Mouse (Mus musculus) left cerebral cortex, adult 2 months (tissue): ENCODE results near the gene Olfml1. TPM values are rescaled to one million over a fixed set of nuclear protein-coding genes. Genes with fewer than 3 reads are reported as not detected.
A peak's percentile ranks its signal among the peaks of the same experiment; 100 is the strongest.

Experiments used
- DNase-seq, 2 experiments: peaks; one replicate each; pipeline ENCODE4 v3.0.0; 2021 to 2022; ENCODE audit warnings: low spot score in 2 of 2, mixed read lengths in 1 of 2; ENCODE audit errors: extremely low spot score in 1 of 2
- H3K27ac ChIP-seq: fragments of 200-600 bp; 2 replicates; pipeline ENCODE4 v1.8.1; 2022
- H3K4me3 ChIP-seq: fragments of 200-600 bp; 2 replicates; pipeline ENCODE4 v1.8.1; 2022
- CTCF ChIP-seq: fragments of 200-600 bp; IDR thresholded peaks from 2 replicates; pipeline ENCODE4 v1.8.1; 2022; ENCODE audit warnings: antibody characterized with exemption, mild to moderate bottlenecking, moderate library complexity
- intact Hi-C: fragments of 180-260 bp; cut with DNase I; formaldehyde crosslinking; loops from one replicate; pipeline ENCODE4 v1.15.1; 2025
- total RNA-seq, 2 experiments: library from RNA; stranded (reverse); gene quantifications; 2 replicates each; pipeline ENCODE4 v1.2.3; 2021

Gene Olfml1
- total RNA-seq, 2 experiments from 2014 or later: 8.3 to 9.2 TPM

DNA sequence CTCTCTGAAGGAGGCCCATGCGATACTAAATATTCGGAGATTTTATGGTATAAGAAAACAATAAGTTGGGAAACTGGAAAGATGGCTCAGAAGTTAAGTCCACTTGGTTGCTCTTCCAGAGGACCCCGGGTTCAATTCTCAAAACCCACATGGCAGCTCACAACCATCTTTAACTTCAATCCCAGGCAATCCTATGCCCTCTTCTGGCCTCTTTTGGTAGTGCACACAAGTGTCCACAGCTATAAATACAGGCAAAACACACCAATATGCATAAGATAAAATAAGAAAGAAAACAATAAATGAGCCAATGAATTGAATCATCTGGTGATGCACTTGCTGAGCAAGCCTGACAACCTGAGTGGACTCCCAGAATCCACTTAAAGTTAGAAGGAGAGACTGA lies 11.3 kb upstream of the Olfml1 start:
- DNase-seq: no peak
- intact Hi-C loops: no loop called here
- H3K27ac ChIP-seq: no peak overlapping the region
- no peak overlapping the region for H3K4me3 ChIP-seq
- peak; percentile 48 for TF ChIP-seq CTCF

DNA sequence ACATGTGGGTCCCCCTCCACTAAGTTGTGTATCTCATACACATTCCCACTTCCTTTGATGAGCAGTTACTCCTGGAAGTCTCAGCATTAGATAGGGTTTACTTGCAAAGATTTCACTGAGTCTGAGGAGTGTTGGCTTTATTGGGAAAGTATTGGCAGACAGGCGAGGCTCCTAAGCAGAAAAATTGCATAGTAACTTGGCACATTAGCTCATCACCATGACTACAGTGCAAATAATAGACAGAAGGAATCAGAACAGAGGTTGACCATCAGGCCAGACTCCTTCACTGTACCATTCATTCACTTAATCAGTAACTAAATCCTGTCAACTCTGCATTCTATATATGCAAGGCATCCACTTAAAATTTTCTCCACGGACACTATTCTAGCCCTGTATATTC lies 6.6 kb upstream of the Olfml1 start:
- Histone ChIP-seq H3K4me3 (no peak overlapping the region), H3K27ac (no peak overlapping the region)
- intact Hi-C loops: no loop called here
- no peak for TF ChIP-seq CTCF
- no peak for DNase-seq

DNA sequence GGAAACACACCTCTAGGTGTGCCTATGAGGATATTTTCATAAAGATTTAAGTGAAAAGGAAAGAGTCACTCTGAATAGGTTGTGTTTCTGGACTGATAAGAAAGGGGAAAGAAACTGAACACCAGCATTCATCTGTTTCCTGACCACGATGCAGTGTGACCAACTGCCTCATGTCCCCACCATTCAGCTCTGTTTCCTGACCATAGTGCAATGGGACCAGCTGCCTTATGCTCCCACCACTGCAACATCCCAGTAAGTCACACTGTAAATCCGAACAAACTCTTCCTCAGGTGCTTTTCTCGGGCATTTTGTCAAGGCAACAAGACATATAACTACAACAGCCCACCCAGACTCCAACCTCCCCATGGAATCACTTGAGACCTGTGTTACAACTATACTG lies 5.7 kb upstream of the Olfml1 start:
- intact Hi-C loops: no loop called here
- Histone ChIP-seq H3K27ac (no peak overlapping the region), H3K4me3 (no peak overlapping the region)
- DNase-seq: no peak
- TF ChIP-seq CTCF: no peak

GRCm38 (mm10) chr7:107563727-107564126 lies 3.5 kb upstream of the Olfml1 start:
- Histone ChIP-seq H3K27ac (no peak overlapping the region), H3K4me3 (no peak overlapping the region)
- no peak for DNase-seq
- no peak for TF ChIP-seq CTCF
- intact Hi-C loops: no loop called here

GRCm38 (mm10) chr7:107567674-107568073 lies 428 bp downstream of the Olfml1 start:
- peak overlapping the region; percentile 33 for H3K4me3 ChIP-seq

GRCm38 (mm10) chr7:107568971-107569370 lies 1.7 kb downstream of the Olfml1 start:
- no peak for TF ChIP-seq CTCF

More at GRCm38 (mm10) chr7:107567674-107568073, 428 bp downstream of the Olfml1 start:
- peak overlapping the region; percentile 64 for H3K27ac ChIP-seq
- TF ChIP-seq CTCF: no peak
- DNase-seq: no peak
- intact Hi-C loops: no loop called here

GRCm38 (mm10) chr7:107573856-107574255 lies 6.6 kb downstream of the Olfml1 start:
- TF ChIP-seq CTCF: no peak; the same call in 1 of the 2 replicates
- no peak for DNase-seq
- Histone ChIP-seq H3K4me3 (no peak overlapping the region), H3K27ac (no peak overlapping the region)
- intact Hi-C loops: no loop called here

More at GRCm38 (mm10) chr7:107568971-107569370, 1.7 kb downstream of the Olfml1 start:
- no peak overlapping the region for H3K4me3 ChIP-seq
- intact Hi-C loops: no loop called here
- DNase-seq: no peak
- H3K27ac ChIP-seq: no peak overlapping the region

DNA sequence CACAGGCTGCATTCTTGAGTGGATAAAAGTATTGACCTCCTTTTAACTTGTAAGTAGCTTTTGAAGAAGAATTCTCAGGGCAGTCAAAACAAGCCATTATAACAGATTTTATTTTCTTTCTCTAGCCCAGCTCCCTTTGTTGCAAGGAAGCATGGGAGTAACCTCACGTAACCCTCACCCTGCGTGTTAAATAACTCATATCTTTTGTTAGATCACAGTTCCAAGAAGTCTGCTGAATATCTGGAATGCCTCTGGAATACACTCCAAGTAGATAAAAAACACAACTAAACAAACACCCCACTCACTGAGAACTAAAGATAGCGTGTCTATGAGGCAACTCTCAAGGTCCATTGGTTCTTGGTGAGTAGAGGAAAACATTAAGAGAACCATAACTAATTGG lies 7.0 kb downstream of the Olfml1 start:
- Histone ChIP-seq H3K27ac (no peak overlapping the region), H3K4me3 (no peak overlapping the region)
- TF ChIP-seq CTCF: no peak
- DNase-seq: no peak
- intact Hi-C loops: no loop called here

GRCm38 (mm10) chr7:107592641-107593040 lies 25.4 kb downstream of the Olfml1 start:
- no peak for TF ChIP-seq CTCF
- intact Hi-C loops: no loop called here
- no peak overlapping the region for H3K27ac ChIP-seq
- DNase-seq: peak in 1 of 2 experiments; percentile 11
- no peak overlapping the region for H3K4me3 ChIP-seq

GRCm38 (mm10) chr7:107593904-107594303 lies 26.7 kb downstream of the Olfml1 start:
- no peak for DNase-seq
- no peak for TF ChIP-seq CTCF
- intact Hi-C loops: no loop called here
- Histone ChIP-seq H3K27ac (peak overlapping the region; percentile 64; the same call in 1 of the 2 replicates), H3K4me3 (no peak overlapping the region)

- Histone ChIP-seq H3K27ac (peak overlapping the region; percentile 64), H3K4me3 (peak overlapping the region; percentile 55)
- TF ChIP-seq CTCF: peak; percentile 66
- intact Hi-C loops: no loop called here
- DNase-seq: peak; percentile 25 to 32
Measured at GRCm38 (mm10) chr7:107594325-107594856, 27.1 kb downstream of the Olfml1 start.

GRCm38 (mm10) chr7:107594857-107595402 lies 27.7 kb downstream of the Olfml1 start, which contains the start of gene Ppfibp2:
Ppfibp2 (plus strand) TSS chr7:107595207.
- TF ChIP-seq CTCF: no peak
- H3K4me3 ChIP-seq: peak within 1 kb of the TSS; percentile 55
- intact Hi-C loops: loop anchor here (5.0 kb wide), 2 partner anchors 62 to 152 kb away; no protein-coding TSS in a partner anchor
- H3K27ac ChIP-seq: peak within 1 kb of the TSS; percentile 64
- DNase-seq: peak; percentile 76 to 85

- H3K4me3 ChIP-seq: peak overlapping the region; percentile 55
- TF ChIP-seq CTCF: no peak
- peak overlapping the region; percentile 13; the same call in 1 of the 2 replicates for H3K27ac ChIP-seq
- intact Hi-C loops: loop anchor here (5.0 kb wide), 2 partner anchors 62 to 152 kb away; no protein-coding TSS in a partner anchor
- DNase-seq: no peak
Measured at GRCm38 (mm10) chr7:107595426-107595825, 28.2 kb downstream of the Olfml1 start.
